Mouse (Mus musculus) E14TG2a.4 (cell line): ENCODE measurements around the gene Myo18a.
A peak's percentile ranks its signal among the peaks of the same experiment; 100 is the strongest.

ENCODE experiments used
- H3K27me3 ChIP-seq: 2 replicates; pipeline ENCODE4 v1.6.1; 2014; ENCODE audit warnings: low read length, control low read depth; ENCODE audit not compliant: insufficient read depth
- H3K36me3 ChIP-seq: 2 replicates; pipeline ENCODE4 v1.6.1; 2014; ENCODE audit warnings: low read length, control low read depth; ENCODE audit not compliant: insufficient read depth
- H3K4me1 ChIP-seq: replicated peaks from 2 replicates; pipeline ENCODE4 v1.6.1; 2014; ENCODE audit warnings: low read depth, low read length, control low read depth
- H3K4me3 ChIP-seq: replicated peaks from 2 replicates; pipeline ENCODE4 v1.5.1; 2014; ENCODE audit warnings: mild to moderate bottlenecking, low read length
- H3K9me3 ChIP-seq: 2 replicates; pipeline ENCODE4 v1.6.1; 2014; ENCODE audit warnings: low read length, control low read depth
- CTCF ChIP-seq: conservative IDR thresholded peaks from 2 replicates; pipeline ENCODE4 v1.5.1; 2014; ENCODE audit warnings: low read length
- NANOG ChIP-seq: IDR thresholded peaks from 2 replicates; pipeline ENCODE4 v1.6.1; 2014; ENCODE audit warnings: borderline replicate concordance, low read length, mixed read lengths
- POU5F1 ChIP-seq: IDR thresholded peaks from 2 replicates; pipeline ENCODE4 v1.6.1; 2014; ENCODE audit warnings: low read length, borderline replicate concordance

Gene Myo18a

DNA sequence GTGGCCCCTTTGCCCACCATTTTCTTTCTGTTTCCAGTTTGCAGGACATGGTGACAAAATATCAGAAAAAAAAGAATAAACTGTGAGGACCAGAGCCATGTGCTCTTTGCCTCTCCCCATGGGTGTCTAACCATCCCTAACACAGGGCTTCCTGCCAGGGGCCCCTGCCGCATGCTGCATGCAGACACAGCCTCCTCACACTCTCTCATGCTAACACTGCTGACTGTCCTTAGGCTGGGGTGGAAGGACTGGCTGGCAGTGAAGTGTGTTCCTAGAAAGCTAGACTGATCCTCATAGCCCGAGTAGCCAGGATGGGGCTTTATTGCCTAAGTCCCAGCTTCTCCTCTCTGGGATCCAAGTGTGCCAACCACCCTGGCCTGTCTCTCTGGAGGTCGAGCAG lies 91.6 kb downstream of the Myo18a start:
- Histone ChIP-seq H3K4me1 (peaks cover 38% of the 10 kb centered on the region), H3K36me3 (peaks cover 71% of the 10 kb centered on the region), H3K9me3 (no peaks in the 10 kb centered on the region), H3K4me3 (no peak overlapping the region), H3K27me3 (peaks cover 27% of the 10 kb centered on the region)
- TF ChIP-seq POU5F1 (no peak), NANOG (no peak), CTCF (no peak)

DNA sequence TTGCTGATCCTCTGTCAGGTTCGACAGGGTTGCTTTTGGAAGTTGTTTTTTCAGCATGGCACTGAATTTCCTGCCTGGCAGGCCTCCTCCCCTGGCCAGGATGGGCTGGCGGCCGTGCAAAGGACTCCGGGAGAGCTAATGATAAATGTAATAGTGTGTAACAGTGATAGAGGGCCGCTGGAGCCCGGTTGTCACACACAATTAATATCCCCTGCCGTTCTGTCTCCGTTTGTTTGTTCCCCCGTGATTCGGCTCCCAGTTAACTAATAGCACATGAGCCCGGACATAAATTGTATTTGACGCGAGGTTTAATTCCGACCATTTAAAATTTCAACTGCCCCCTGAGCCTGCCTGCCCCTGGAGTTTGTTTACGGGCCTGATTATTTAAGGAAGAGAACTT lies 92.3 kb downstream of the Myo18a start:
- Histone ChIP-seq H3K4me3 (no peak overlapping the region), H3K9me3 (no peaks in the 10 kb centered on the region), H3K4me1 (peaks cover 40% of the 10 kb centered on the region), H3K36me3 (peaks cover 72% of the 10 kb centered on the region), H3K27me3 (peaks cover 35% of the 10 kb centered on the region)
- TF ChIP-seq POU5F1 (no peak), CTCF (no peak), NANOG (no peak)

DNA sequence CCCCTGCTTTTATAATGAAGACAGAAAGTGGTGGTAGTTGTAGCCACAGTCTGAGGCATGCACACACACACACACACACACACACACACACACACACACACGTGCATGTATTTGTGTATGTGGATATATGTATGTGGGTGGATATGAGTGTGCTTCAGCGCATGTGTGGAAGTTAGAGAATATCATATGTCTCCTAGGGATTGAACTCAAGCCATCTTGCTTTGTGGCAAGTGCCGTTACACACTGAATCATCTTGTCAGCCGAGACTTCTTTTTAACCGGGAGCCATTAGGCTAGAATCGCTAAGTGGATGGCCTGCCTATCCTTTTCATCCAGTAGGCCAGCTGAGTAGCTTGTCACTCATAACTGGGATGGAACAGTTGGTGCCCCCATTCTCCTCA lies 94.0 kb downstream of the Myo18a start:
- TF ChIP-seq CTCF (no peak), POU5F1 (no peak), NANOG (no peak)
- peaks cover 46% of the 10 kb centered on the region for H3K27me3 ChIP-seq
- H3K36me3 ChIP-seq: peaks cover 59% of the 10 kb centered on the region
- no peak overlapping the region for H3K4me3 ChIP-seq
- H3K9me3 ChIP-seq: no peaks in the 10 kb centered on the region
- H3K4me1 ChIP-seq: peaks cover 50% of the 10 kb centered on the region

- Histone ChIP-seq H3K36me3 (peaks cover 46% of the 10 kb centered on the region), H3K27me3 (peaks cover 50% of the 10 kb centered on the region), H3K4me1 (peaks cover 50% of the 10 kb centered on the region), H3K9me3 (no peaks in the 10 kb centered on the region), H3K4me3 (peak overlapping the region; percentile 68)
- no peak for TF ChIP-seq NANOG
- no peak for TF ChIP-seq POU5F1
- no peak for TF ChIP-seq CTCF
Measured at GRCm38 (mm10) chr11:77858589-77858988, 95.5 kb downstream of the Myo18a start.

DNA sequence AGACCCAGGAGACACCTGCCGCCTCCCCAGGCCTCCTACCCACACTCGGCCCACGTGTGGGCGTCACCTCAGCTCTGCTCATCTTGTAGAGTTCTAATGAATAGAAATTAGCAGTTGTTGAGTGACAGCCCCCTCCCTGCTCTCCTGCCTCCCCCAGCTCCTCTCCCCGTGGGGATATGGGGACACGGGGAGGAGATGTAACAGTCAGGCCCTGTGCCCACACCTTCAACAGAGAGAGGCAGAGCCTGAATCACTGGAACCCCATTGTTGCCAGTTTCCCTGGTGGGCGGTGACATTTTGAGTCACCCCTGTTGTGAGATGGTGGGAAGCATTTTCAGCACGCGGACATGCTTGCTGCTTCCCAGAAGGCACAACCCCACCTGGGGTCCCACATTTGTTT lies 97.9 kb downstream of the Myo18a start:
- Histone ChIP-seq H3K4me3 (no peak overlapping the region), H3K36me3 (peaks cover 38% of the 10 kb centered on the region)
- no peak for TF ChIP-seq NANOG
- TF ChIP-seq CTCF: no peak
- no peak for TF ChIP-seq POU5F1

DNA sequence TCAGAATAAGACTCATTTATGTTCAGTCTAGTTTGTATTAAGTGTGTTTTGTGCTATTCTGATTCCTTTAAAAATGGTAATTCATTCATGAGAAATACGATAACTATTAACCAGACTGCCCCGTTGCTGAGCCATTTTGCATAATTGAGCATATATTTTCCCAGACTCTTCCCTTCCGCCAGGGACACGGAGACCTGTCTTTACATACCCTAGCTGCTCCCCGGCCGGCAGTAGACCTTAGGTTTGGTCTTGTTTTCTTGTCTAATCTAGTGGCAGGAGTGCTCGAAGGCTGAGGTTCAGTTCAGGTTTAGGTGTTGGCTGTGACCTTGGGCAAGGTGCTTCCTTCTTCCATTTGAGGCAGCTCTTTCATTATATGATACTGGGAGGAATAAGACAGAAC lies 99.8 kb downstream of the Myo18a start:
- H3K36me3 ChIP-seq: peaks cover 28% of the 10 kb centered on the region
- H3K4me1 ChIP-seq: peaks cover 67% of the 10 kb centered on the region
- H3K4me3 ChIP-seq: no peak overlapping the region
- TF ChIP-seq CTCF (no peak), POU5F1 (no peak), NANOG (no peak)
- no peaks in the 10 kb centered on the region for H3K9me3 ChIP-seq
- H3K27me3 ChIP-seq: peaks cover 75% of the 10 kb centered on the region

More for the DNA sequence above, 97.9 kb downstream of the Myo18a start:
- H3K27me3 ChIP-seq: peaks cover 67% of the 10 kb centered on the region
- H3K4me1 ChIP-seq: peaks cover 60% of the 10 kb centered on the region
- no peaks in the 10 kb centered on the region for H3K9me3 ChIP-seq

DNA sequence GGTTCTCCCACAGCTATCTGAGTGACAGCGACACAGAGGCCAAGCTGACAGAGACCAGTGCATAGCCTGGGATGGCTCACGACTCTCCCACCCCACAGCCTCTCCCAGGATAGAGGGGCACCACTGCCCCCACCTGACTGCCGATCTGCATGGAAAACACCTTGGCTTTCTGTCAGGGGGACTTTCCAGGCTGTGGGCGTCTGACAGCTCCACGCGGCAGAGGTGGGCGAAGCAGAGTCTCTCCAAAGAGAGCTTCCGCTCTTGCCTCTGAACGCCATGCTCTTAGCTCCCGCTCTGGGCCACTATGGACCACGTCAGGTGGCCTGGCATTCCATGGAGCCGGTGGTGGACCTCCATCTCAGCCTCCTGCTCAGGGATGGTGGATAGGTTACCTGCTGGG lies 101.7 kb downstream of the Myo18a start:
- TF ChIP-seq POU5F1: no peak
- TF ChIP-seq NANOG: no peak
- no peak for TF ChIP-seq CTCF
- H3K4me1 ChIP-seq: peaks cover 60% of the 10 kb centered on the region

GRCm38 (mm10) chr11:77867419-77868083 lies 104.5 kb downstream of the Myo18a start:
- TF ChIP-seq POU5F1 (no peak), CTCF (no peak), NANOG (no peak)
- no peaks in the 10 kb centered on the region for H3K9me3 ChIP-seq
- H3K27me3 ChIP-seq: peaks cover 60% of the 10 kb centered on the region
- H3K4me3 ChIP-seq: no peak overlapping the region
- H3K36me3 ChIP-seq: peaks cover 11% of the 10 kb centered on the region; the same call in 1 of the 2 replicates
- peaks cover 44% of the 10 kb centered on the region for H3K4me1 ChIP-seq

More for the DNA sequence above, 101.7 kb downstream of the Myo18a start:
- Histone ChIP-seq H3K9me3 (no peaks in the 10 kb centered on the region), H3K27me3 (peaks cover 72% of the 10 kb centered on the region), H3K4me3 (peak overlapping the region; percentile 23), H3K36me3 (peaks cover 20% of the 10 kb centered on the region)

DNA sequence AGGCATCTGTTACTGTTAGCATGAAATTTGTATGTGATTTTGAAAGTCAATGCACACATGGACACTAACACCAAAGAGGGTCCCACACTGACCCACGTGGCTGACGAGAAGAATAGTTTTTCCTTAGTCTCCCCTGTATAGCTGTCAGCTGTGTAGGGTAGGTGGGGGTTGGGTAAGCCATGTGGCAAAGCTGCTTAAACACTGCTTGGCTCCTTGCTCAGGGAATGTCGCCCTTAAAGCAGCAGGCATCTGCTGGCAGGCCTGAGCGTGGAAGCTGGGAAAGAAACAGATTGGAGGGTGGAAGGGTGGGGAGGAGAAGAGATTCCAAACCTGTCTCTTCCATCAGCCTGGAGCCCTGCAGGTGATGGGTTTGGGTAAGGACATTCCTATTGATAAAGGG lies 108.4 kb downstream of the Myo18a start:
- no peak overlapping the region for H3K4me3 ChIP-seq
- no peaks in the 10 kb centered on the region for H3K36me3 ChIP-seq
- TF ChIP-seq POU5F1 (no peak), NANOG (no peak), CTCF (no peak)
- H3K27me3 ChIP-seq: peaks cover 41% of the 10 kb centered on the region
- no peaks in the 10 kb centered on the region for H3K9me3 ChIP-seq
- peaks cover 63% of the 10 kb centered on the region for H3K4me1 ChIP-seq
